Mouse (Mus musculus): ENCODE data around the gene Lama2.
"Not testable (repeated sequence)": the region's sequence is repeated elsewhere in the genome, so short reads cannot be mapped to it uniquely, and the experiment has no call there.

Gene Lama2

DNA sequence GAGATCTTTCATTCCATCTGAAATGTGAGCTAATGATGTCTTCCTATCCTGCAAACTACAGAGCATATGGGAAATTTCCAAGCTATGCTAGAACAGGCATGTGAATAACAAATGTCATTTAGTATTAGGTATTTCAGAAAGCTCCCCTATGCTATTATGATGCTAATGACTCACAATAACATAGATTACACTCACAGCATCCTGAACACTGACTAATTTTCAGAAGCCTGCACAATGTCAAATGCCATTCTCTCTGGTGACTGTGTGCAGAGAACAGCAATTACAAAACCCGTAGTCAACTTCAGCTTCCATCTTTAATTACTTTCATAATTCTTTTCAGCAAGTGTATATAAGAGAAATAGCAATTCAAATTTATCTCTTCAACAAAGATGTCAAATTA is 596.9 kb downstream of the Lama2 start:
- DNase-seq (ENCODE audit: low read depth, low spot score) = no peak

DNA sequence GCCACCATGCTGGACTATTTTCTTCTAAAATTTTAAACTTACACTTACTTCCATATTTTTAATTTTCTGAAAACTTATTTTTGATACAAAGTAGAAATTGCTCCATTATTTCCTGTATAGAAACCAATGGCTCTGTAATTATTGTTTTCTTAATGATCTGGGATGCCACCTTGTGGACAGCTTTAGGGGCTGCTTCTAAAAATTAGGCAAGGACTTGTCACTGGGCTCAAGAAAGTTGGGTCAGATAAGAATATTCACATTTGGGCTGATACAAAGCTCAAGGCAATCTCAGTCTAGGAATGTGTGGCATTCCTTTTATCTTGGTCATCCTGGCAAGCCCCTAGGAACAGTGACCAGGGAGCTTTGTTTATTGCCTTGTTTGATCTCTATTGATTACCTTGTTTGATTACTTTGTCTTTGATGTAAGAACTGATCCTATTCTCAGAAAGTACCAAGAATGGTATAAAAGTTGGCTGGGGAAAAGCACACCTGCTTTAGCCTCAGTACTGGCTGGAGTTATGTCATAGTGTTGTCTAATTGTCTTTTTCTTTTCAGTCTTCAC is 606.7 kb downstream of the Lama2 start:
- peak; percentile 50 for DNase-seq (ENCODE audit: low read depth, low spot score)

GRCm38 (mm10) chr10:27007364-27007763 is 612.2 kb downstream of the Lama2 start:
- no peak for DNase-seq (ENCODE audit: low read depth, low spot score)

GRCm38 (mm10) chr10:27005716-27006115 is 613.8 kb downstream of the Lama2 start:
- no peak for DNase-seq (ENCODE audit: low read depth, low spot score)

- no peak for DNase-seq (ENCODE audit: low read depth, low spot score)
These were observed 617.9 kb downstream of the Lama2 start for GRCm38 (mm10) chr10:27001554-27002178.

- DNase-seq (ENCODE audit: low read depth, low spot score) = no peak
These were observed 622.9 kb downstream of the Lama2 start for GRCm38 (mm10) chr10:26996684-26997083.

GRCm38 (mm10) chr10:26995987-26996386 is 623.6 kb downstream of the Lama2 start:
- DNase-seq (ENCODE audit: low read depth, low spot score) = peak; percentile 85

DNA sequence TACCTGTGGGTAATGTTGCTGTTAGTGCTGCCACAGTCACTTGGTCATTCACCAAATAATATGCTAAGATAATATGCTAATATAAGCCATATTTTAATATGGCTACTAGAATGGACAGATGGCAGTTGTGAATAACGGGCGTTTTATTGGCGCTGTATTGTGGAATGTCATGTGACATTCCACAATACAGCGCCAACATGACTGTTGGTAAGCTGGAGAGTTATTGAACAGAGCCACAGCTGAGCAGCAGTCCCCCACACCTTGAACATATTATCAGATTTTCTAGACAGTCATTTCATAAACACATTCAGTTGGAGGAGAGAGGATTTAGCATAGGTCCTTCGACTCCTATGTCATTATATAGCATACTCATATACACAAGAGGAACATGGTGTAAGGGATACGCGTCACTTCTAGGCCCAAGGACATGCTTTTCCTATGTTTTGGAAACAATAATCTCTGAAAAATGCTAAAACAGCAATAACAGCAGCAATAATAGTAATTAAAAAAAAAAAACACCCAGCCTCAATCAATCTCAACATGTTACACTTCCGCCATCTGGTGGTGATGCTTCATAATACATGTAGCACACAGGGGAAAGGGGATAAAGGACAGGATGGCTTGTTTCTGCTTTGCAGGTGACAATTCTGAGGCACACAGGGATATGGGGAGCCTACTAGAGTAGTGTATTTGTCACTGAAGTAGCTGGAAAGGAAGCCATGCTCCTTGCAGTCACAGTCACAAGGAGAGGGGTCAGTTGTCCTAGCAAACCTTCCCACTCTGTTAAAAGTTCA is 624.2 kb downstream of the Lama2 start:
- peak; percentile 78 for DNase-seq (ENCODE audit: low read depth, low spot score)

- DNase-seq (ENCODE audit: low read depth, low spot score) = no peak
These were observed 625.4 kb downstream of the Lama2 start for GRCm38 (mm10) chr10:26993971-26994761.

DNA sequence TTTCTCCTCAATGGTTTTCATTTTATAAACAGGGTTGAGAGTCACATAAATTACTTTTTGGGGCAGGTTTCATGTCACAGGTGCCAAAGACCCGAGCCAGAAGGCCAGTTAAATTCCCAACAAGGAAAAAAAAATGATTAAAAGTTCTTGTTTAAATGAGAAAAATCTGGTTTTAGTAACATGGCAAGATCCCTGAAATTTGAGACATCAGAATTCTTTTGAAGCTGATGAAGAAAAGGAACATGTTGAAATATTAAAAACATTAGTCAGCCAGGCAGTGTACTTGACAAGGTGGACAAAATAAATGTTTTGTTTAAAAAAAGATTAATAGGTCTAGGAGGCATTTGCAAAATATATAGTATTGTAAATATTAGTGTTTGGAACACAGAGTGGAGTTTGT is 634.1 kb downstream of the Lama2 start:
- peak; percentile 64 for DNase-seq (ENCODE audit: low read depth, low spot score)

- peak; percentile 21 for DNase-seq (ENCODE audit: low read depth, low spot score)
These were observed 635.5 kb downstream of the Lama2 start for GRCm38 (mm10) chr10:26984082-26984481.

DNA sequence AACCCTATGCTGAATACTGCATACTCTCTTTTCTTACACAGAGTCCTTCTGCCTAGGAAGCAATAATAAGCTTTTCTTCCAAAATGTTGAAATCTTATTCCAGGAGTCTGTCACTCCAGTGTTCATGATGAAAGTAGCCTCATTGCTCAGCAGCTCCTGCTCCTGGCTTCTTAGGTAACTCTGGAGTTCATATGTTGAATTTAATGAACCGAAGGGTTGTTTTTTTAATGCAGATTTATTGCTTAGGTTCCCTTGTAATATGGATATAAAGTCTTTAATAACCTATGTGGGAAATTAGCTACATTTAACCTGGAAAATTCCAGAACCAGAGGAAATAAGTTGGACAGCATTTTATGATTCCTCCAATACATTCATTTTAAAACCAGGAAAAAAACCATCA is 636.0 kb downstream of the Lama2 start:
- peak; percentile 7 for DNase-seq (ENCODE audit: low read depth, low spot score)

GRCm38 (mm10) chr10:26982621-26983020 is 636.9 kb downstream of the Lama2 start:
- DNase-seq (ENCODE audit: low read depth, low spot score) = no peak

- DNase-seq (ENCODE audit: low read depth, low spot score) = no peak
These were observed 644.2 kb downstream of the Lama2 start for GRCm38 (mm10) chr10:26975372-26975771.

DNA sequence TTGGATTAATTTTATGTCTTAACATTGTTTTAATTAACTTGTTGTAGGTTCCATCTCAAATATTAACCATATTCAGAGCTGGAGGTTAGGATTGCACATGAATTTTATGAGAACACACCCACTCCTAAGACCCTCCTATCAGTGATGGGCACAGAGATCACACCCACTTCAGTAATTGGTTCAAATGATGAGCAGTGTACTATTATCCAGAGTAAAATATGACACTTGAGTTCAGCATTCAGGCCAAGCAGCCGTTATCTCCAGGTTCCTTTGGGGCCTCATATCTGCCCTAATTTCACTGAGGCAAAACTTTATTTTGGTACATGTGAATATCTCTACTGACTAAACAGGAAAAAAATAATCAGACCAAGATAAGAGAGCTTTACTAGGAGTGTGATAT is 645.3 kb downstream of the Lama2 start:
- no peak for DNase-seq (ENCODE audit: low read depth, low spot score)

DNA sequence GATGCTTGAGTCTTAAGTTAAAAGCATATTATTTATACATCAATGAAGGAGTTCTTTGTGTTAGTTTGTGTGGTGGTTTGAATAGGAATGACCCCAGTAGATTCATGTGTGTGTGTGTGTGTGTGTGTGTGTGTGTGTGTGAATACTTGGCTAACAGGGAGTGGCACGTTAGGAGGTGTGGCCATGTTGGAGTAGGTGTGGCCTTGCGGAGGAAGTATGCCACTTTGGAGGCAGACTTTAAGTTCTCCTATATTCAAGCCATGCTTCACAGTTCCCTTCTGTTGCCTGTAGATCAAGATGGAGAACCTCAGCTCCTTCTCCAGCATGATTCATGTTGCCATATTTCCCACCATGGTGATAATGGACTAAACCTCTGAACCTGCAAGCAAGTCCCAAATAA is 646.0 kb downstream of the Lama2 start:
- no peak for DNase-seq (ENCODE audit: low read depth, low spot score)

GRCm38 (mm10) chr10:26958513-26958912 is 661.0 kb downstream of the Lama2 start:
- DNase-seq (ENCODE audit: low read depth, low spot score) = peak; percentile 51

- DNase-seq (ENCODE audit: low read depth, low spot score) = no peak
These were observed 669.1 kb downstream of the Lama2 start for GRCm38 (mm10) chr10:26950448-26950847.

DNA sequence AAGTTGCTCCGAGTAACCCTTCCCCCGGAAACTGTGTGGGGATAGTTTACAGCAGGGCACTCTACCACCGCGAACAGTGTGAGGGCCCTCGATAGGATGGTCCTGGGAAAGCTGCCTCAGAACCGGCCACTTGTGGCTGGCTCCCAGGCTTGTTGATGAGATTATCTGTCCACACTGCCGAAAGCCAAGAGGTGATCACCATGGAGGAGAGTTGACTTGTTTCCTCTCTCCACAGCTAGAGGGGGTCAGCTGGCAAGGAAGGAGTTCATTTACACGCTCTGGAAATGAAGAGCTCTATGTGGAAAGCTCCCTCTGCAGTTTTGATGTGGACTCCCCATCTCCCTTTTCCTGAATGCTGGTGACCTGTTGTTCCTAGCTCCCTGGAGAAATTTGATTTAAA is 669.9 kb downstream of the Lama2 start:
- no peak for DNase-seq (ENCODE audit: low read depth, low spot score)

DNA sequence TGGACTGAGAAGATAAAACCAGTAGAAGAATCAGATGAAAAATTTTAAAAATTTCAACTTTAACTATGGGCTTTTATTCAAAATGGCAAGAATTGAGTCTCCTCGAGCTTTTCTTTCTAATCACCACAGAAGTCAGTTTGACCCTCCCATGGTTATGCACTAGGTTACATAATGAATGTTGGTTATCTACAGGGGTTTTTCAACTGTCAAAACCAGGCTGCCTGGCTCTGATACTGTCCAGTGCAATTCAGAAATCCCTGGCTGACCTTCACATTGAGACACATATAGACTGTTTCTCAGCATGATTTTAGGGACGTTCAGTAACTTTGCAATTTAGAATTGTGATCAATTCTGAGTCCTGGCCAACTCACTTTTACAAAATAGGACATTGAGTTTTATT is 671.2 kb downstream of the Lama2 start:
- DNase-seq (ENCODE audit: low read depth, low spot score) = no peak

DNA sequence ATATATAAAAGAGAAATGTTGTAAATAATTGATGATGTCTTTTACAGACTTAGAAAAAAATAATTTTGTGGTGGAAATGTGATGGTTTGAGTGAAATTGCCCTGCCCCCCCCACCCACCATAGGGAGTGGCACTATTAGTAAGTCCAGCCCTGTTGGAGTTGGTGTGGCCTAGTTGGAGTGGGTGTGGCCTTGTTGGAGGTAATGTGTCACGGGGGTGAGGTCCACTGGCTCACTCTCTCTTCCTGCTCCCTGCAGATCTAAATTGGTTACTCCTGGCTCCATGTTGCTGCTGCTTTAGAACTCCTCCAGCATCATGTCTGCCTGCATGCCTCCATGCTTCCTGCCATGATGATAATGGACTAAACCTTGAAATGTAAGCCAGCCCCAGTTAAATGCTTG is 680.0 kb downstream of the Lama2 start:
- DNase-seq (ENCODE audit: low read depth, low spot score) = peak; percentile 12

- DNase-seq (ENCODE audit: low read depth, low spot score) = not testable (repeated sequence)
These were observed 681.1 kb downstream of the Lama2 start for GRCm38 (mm10) chr10:26938464-26938863.

Measured in 3T3-L1 (cell line).